Mouse (Mus musculus): Measurements from ENCODE around the gene Serpinb1c.
"Not testable (repeated sequence)": the region's sequence is repeated elsewhere in the genome, so short reads cannot be mapped to it uniquely, and the experiment has no call there.

Gene Serpinb1c

DNA sequence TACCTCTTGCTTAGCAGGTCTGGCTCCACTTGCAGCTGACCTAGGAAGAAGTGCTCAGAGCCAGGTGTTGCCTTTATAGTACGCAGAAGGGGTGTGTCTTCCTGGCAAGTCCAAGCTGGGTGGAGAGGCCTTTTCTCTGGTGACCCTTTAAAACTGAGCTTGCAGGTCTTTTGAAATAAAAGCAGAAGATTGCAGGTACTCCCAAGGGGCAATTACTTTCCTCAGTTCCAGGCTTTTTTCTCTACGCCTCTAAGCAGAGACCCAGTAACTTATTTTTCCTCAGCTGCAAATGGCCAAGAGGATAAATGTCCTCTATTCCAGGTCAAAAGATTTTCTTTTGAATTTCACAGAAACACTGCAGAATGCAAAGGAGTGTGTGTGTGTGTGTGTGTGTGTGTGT is at the start of gene Serpinb1c:
Gene Serpinb1c, minus strand, starts transcription at position 101 of the 400 bp plus-strand sequence.
- DNase-seq (ENCODE audit: low spot score), result no peak

- DNase-seq (ENCODE audit: low spot score), result not testable (repeated sequence)
Measured at GRCm38 (mm10) chr13:32939191-32939590, 41.2 kb upstream of the Serpinb1c start.

DNA sequence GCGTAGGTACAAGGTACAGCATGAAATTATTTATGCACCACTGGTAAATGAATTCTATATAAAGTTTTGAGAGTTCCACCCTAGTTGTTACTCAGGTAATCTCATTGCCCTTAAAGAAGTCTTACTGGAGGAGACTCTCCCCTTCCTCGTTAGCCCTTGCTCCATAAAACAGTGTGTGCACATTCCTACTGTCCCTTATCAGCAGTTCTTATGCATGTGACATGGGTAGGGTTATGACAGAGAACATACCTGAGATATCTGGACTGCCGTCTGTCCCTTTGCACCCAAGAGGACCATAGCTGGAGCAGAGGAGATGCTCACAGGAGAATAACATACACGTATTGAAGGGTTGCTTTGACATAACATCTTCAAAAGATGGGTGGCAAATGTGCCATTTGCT is 40.3 kb upstream of the Serpinb1c start:
- not testable (repeated sequence) for DNase-seq (ENCODE audit: low spot score)

DNA sequence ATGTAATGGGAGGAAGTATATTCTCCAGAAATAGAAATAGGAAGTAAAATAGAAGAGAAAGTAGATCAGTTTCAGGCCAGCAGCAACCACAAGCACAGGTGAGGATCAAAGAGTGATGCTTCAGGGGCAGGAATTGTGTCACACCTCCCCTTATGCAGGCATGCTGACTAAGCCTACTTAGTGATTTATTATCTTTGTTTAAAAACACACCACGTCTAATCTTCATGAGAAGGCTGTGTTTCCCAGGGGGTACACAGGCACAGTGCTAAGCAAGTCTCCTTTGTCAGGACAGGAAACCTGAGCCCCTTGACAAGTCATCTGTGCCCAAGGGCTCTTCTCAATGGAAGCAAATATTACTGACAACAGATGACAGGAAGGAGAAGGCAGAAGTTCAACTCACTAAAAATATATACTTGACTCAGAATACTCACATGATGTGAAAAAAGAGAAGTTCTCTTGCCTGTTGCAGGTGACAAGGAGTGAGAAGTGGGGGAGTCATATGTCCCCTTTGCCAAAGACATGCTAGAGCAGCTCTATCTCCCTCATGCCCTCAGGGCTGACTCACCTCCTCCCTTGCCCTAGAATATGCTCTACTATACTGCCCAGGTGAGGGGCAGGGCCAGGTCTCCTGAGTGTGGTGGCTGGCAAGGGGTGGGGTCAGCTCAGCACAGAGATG is 36.8 kb upstream of the Serpinb1c start:
- DNase-seq (ENCODE audit: low spot score), result no peak

DNA sequence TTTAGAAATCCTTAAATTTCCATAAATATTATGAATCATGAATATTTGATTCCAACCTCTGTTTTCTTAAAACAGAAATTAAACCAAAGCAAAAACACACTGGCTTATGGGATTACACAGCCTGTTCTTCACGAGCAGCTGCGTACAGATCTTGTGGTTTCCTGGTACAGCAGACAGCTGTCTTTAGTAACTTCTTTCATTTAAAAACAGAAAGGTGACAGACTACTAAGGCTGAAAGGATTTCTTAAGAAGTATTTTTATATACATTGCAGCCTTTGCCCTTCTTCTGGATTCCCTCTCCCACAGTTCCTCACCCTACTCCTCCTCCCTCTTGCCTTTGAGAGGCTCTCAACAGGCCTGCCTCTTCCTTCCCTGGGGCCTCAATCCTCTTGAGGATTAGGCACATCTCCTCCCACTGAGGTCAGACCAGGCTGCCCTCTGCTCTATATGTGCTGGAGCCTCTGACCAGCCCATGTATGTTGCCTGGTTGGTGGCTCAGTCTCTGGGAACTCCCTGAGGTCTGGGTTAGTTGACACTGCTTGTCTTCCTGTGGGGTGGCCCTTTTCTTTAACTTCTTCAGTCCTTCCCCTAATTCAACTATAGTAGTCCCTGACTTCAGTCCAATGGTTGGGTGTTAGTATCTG is 31.2 kb upstream of the Serpinb1c start:
- DNase-seq (ENCODE audit: low spot score), result no peak

GRCm38 (mm10) chr13:32927241-32927640 is 29.2 kb upstream of the Serpinb1c start:
- DNase-seq (ENCODE audit: low spot score), result no peak

DNA sequence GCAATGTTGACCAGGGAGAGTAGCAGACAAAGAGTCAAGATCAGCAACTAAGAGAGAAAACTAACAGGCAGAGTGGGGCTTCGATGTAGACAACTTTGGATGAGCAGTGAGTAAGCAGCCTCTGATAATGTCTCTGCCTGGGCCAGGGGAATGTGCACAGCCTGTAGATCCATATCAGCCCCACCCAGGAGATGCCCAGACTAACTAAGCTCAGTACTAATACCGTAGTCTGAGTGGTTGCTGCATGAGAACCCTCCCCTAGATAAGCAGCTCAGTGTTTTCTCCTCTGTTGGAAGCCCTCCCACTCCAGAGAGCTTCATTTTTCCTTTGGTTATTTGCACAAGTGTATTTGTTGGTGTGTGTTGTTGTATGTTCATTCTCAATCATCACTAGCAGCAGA is 28.6 kb upstream of the Serpinb1c start:
- DNase-seq (ENCODE audit: low spot score), result no peak

GRCm38 (mm10) chr13:32924578-32925360 is 26.8 kb upstream of the Serpinb1c start:
- DNase-seq (ENCODE audit: low spot score), result no peak

- no peak for DNase-seq (ENCODE audit: low spot score)
Measured at GRCm38 (mm10) chr13:32922622-32923021, 24.6 kb upstream of the Serpinb1c start.

DNA sequence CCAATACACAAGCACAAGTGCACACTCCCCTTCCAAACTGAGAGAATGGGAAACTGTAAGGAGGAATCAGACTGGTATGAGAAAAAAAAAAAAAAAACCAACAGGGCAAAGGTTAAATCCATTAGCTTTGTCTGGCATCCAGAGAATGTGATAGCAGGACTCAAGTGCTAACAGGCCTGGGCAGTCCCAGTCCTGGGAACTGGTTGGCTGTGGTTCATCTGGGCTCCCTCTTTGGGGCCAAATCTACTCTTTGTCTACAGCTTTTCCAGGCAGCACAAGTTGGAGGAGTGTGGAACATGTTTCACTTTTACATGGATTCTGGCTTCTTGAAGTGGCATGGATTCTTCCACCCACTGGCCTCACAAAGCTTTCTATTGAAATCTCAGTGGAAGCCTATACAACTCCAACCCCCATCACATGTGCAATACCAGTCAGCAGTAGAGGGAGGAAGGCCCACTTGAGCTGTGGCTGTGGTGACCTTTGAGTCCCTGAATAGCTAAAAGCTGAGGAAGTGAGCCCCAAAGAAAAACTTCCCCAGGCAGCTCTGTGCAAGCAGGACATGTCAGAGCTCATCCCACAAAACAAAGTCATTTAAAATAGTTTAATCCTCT is 14.9 kb upstream of the Serpinb1c start:
- no peak for DNase-seq (ENCODE audit: low spot score)

GRCm38 (mm10) chr13:32908182-32908581 is 10.2 kb upstream of the Serpinb1c start:
- DNase-seq (ENCODE audit: low spot score), result no peak

DNA sequence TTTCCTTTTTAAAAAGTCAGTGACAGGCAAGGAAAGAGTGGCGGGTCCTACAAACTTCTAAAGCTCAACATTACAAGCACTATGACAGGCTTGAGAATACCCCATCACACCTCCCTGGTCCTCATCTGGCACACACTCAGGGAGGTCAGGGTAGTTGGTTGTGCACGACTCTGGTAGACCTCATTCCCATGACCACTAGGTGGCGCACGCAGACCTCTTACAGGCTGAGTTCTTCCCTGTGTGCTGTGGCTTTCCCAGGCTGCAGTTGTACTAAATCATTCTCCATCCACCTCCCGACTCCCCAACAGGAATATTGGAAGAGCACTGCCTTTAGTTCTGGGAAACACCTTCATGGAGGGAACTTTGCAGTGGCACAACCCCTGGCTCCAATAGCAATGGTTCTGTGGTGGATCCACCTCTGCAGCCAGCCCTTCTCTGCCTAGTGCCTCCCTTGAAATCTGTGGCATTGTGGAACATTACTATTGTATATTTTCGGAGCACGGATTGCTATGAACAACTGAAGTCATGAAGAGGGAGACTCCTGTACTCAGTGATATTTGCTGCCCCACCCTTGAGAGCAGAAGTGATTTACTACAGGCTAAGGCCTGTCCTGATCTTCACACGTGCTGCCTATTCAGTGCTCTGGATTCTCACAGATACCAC is 5.3 kb upstream of the Serpinb1c start:
- DNase-seq (ENCODE audit: low spot score), result peak; percentile 78

DNA sequence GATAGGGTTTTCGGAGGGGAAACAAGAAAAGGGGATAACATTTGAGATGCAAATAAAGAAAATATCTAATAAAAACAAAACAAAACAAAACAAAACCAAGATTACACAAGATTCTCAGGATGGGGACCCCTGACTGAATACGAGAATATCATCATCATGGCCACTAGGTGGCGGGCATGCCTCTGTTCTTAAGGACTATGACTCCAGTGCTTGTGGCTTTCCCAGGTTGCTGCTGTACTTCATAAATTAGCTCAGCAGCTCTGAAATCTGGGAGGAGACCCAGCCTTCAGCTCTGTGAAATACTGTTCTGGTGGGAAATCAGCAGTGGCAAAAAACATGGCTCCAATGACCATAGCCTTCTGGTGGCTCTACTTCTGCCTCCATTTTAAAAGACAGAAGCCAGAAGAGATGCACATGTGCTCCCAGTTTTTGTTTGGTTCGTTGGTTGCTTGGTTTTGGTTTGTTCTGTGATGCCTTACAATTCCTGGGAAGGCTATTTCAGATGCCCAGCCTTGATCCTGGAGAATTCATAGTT is 4.5 kb upstream of the Serpinb1c start:
- peak; percentile 24 for DNase-seq (ENCODE audit: low spot score)

- no peak for DNase-seq (ENCODE audit: low spot score)
Measured at GRCm38 (mm10) chr13:32900639-32901038, 2.6 kb upstream of the Serpinb1c start.

GRCm38 (mm10) chr13:32899114-32899513 is 1.1 kb upstream of the Serpinb1c start:
- DNase-seq (ENCODE audit: low spot score), result not testable (repeated sequence)

GRCm38 (mm10) chr13:32896931-32897330 is 1.1 kb downstream of the Serpinb1c start:
- DNase-seq (ENCODE audit: low spot score), result no peak

DNA sequence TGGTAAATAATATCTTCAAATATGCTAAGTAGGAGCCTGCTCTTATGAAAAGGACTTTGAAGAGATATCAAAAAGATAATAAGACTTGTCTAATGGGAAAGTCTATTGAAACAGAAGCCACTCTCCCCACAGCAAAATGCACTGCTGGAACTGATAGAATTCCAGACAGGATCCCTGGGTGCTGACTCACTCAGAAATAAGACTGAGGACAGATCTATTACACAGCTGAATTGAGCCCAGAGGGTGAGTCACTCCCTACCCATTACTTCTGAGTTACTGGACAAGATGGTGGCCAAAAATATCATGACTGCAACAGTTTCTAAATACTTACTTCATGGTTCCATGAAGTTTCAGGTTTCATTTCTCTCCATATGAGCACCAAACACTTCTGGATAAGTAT is 13.3 kb downstream of the Serpinb1c start:
- DNase-seq (ENCODE audit: low spot score), result no peak

GRCm38 (mm10) chr13:32873862-32874261 is 24.1 kb downstream of the Serpinb1c start:
- DNase-seq (ENCODE audit: low spot score), result no peak

GRCm38 (mm10) chr13:32868843-32869242 is 29.2 kb downstream of the Serpinb1c start:
- DNase-seq (ENCODE audit: low spot score), result no peak

DNA sequence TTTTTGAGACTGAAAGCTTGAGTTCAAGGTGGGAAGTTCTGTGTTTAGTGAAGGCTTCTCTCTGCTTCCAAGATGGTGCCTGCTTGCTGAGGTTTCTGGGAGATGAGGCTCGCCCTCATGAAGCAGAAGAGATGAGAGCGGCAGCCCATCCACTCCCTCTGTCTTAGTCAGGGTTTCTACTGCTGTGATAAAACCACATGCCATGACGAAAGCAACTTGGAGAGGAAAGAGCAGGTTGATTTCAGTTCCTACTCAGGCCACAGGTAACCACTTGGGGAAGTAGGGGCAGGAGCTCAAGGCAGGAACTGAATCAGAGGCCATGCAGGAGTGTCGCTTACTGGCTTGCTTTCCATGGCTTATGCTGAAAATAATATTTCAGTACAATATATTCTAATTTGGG is 29.8 kb downstream of the Serpinb1c start:
- not testable (repeated sequence) for DNase-seq (ENCODE audit: low spot score)

DNA sequence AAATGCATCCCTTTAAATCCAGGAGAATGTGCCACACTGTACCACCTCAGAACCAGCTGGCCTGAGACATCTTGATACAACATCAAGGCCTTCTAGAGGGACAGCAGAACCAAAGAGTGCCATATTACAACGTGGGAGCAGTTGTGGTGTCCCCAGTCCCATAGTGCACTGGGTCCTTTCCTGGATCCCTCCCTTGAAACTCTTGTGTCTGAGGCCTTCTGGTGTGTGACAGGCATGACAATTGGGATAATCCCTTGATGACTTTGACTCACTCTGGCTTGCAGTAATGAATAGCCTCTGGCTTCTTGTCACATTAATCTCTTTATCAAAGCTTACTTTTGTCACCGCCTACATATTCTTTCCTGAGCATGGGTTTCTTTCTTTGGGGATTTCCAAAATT is 31.0 kb downstream of the Serpinb1c start:
- DNase-seq (ENCODE audit: low spot score), result no peak

DNA sequence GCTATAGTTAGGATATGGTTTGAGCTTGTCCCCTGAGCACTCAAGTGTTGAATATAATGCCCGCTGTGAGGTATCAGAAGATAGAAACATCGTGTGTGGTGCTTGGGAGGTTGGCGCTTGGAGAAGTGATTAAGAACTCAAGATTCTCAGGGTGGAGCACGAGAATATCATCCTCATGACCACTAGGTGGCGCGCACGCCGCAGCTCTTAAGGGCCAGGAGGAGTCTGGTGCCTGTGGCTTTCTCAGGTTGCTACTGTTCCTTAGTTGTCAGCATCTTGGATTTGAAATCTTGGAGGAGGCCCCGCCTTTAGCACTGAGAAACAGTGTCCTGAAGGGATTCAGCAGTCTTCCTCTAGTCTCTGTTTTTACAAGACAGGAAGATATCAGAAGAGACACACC is 31.5 kb downstream of the Serpinb1c start:
- no peak for DNase-seq (ENCODE audit: low spot score)

Data from ovary, postnatal 10 days (tissue).